Mouse (Mus musculus) intestine, embryonic 14.5 days (tissue): ENCODE data around the gene Gm4792. TPM values are rescaled to one million over a fixed set of nuclear protein-coding genes. Genes with fewer than 3 reads are reported as not detected.

Source experiments
- ATAC-seq: fragments of 200-750 bp; cut with Nextera tagmentation; replicated peaks from 2 replicates; pipeline ENCODE4 v1.8.0; 2017; ENCODE audit warnings: low read depth, moderate number of reproducible peaks, moderate TSS enrichment, moderate library complexity; ENCODE audit not compliant: low FRiP score, low TSS enrichment
- DNase-seq: peaks from one replicate; pipeline ENCODE4 v3.0.0-alpha.2; 2018; ENCODE audit warnings: low spot score
- H3K27ac ChIP-seq: fragments of 300-500 bp; sonication (generic); 2 replicates; pipeline ENCODE4 v1.5.1; 2014; ENCODE audit warnings: low read depth, mild to moderate bottlenecking, control low read depth
- H3K27me3 ChIP-seq: fragments of 300-500 bp; sonication (generic); replicated peaks from 2 replicates; pipeline ENCODE4 v1.6.1; 2014; ENCODE audit warnings: low read length, control low read depth; ENCODE audit not compliant: control insufficient read depth, insufficient read depth
- H3K36me3 ChIP-seq: fragments of 300-500 bp; sonication (generic); 2 replicates; pipeline ENCODE4 v1.6.1; 2014; ENCODE audit warnings: low read length, control low read depth; ENCODE audit not compliant: control insufficient read depth, insufficient read depth
- H3K4me1 ChIP-seq: fragments of 300-500 bp; sonication (generic); replicated peaks from 2 replicates; pipeline ENCODE4 v1.6.1; 2014; ENCODE audit warnings: low read length, control low read depth, mixed read lengths; ENCODE audit not compliant: control insufficient read depth, insufficient read depth
- H3K4me2 ChIP-seq: fragments of 300-500 bp; sonication (generic); 2 replicates; pipeline ENCODE4 v1.6.1; 2014; ENCODE audit warnings: low read length
- H3K4me3 ChIP-seq: fragments of 300-500 bp; sonication (generic); 2 replicates; pipeline ENCODE4 v1.5.1; 2014; ENCODE audit warnings: low read depth, low read length, control low read depth, mixed read lengths
- H3K9ac ChIP-seq: fragments of 300-500 bp; sonication (generic); 2 replicates; pipeline ENCODE4 v1.6.1; 2014; ENCODE audit warnings: mild to moderate bottlenecking, low read length
- H3K9me3 ChIP-seq: fragments of 300-500 bp; sonication (generic); 2 replicates; pipeline ENCODE4 v1.6.1; 2016; ENCODE audit warnings: low read length, control low read depth; ENCODE audit not compliant: control insufficient read depth
- WGBS: fragments of 180-500 bp; shearing (Covaris S2); extraction: QIAGEN DNeasy Blood & Tissue Kit; methylation state at CpG from one replicate; pipeline ENCODE4 v1.1.7; 2014; 5-methylcytosine and 5-hydroxymethylcytosine counted together
- polyA plus RNA-seq: library from polyadenylated mRNA; unstranded; fragments of >200 nt; fragmentation: Nextera tagmentation; extraction: Ambion mirVana; gene quantifications from 2 replicates; pipeline ENCODE4 v1.2.1, GENCODE M21; 2014

Gm4792 gene
- polyA plus RNA-seq, 1 experiment from 2014 or later: not detected

DNA sequence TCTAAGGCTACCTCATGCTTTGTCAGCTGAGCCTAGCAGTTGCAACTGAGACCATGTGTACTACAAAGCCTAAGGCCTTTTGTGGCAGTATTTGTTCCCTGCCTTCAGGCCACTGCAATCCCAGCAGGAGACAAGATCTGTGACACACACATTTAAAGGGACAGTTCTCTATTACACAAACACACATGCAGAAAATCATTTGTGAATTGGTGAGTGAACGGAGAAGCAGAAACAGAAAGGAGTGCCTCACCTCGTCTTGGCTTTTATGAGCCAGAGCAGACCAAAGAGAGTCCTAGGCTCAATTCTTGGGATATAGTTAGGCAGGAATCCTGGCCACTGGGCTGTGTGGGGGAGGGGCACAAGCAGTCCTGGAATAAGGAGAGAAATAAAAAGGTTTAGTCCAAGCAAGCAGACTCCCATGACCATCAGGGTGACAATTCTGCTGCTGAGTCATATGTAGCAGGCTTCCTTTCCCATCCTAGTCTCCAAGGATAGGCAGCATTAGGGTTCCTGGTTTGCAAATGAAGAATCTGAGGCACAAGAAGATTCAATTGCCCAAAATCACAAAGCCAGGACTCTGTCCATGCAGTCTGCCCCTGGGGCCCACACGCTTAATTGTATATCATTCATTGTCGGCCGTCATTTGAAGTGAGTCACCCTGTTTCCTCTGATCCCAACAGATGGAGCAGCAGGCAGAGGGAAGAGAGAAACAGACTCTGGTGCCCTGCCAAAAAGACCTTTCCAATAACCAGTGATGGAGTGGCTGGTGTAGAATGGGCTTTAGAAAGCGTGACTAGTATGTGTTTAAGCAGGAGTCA is 3.4 kb downstream of the Gm4792 start:
- WGBS: 51% methylated on average over 6 of the region's 6 CpGs
- no peak for DNase-seq

DNA sequence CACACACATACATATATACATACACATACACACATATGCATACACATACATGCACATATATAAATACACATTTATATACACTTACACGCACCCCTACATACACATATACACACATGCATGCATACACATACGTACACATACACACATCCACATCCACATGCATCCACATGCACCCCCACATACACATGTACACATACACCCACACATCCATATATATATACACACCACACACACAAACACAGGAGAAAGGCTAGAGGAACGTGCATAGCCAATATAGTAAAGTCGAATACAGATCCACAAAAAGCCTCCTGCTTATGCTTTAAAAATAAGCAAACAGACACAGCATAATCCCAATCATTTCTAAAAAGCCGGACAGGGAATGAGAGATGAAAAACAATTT is 4.1 kb downstream of the Gm4792 start:
- H3K4me3 ChIP-seq: no peak overlapping the region
- H3K36me3 ChIP-seq: no peaks in the 10 kb centered on the region
- no peak overlapping the region for H3K4me2 ChIP-seq
- H3K4me1 ChIP-seq: no peaks in the 10 kb centered on the region
- H3K9ac ChIP-seq: no peak overlapping the region
- ATAC-seq: no peak
- H3K9me3 ChIP-seq: no peaks in the 10 kb centered on the region
- no peak for DNase-seq
- H3K27ac ChIP-seq: no peak overlapping the region
- WGBS: 81% methylated on average over 5 of the region's 5 CpGs
- H3K27me3 ChIP-seq: no peaks in the 10 kb centered on the region

More for the DNA sequence above, 3.4 kb downstream of the Gm4792 start:
- H3K27ac ChIP-seq: no peak overlapping the region
- no peak overlapping the region for H3K4me3 ChIP-seq
- no peak overlapping the region for H3K4me2 ChIP-seq
- no peak for ATAC-seq
- H3K27me3 ChIP-seq: no peaks in the 10 kb centered on the region
- H3K36me3 ChIP-seq: no peaks in the 10 kb centered on the region
- no peak overlapping the region for H3K9ac ChIP-seq
- H3K4me1 ChIP-seq: no peaks in the 10 kb centered on the region
- H3K9me3 ChIP-seq: no peaks in the 10 kb centered on the region

DNA sequence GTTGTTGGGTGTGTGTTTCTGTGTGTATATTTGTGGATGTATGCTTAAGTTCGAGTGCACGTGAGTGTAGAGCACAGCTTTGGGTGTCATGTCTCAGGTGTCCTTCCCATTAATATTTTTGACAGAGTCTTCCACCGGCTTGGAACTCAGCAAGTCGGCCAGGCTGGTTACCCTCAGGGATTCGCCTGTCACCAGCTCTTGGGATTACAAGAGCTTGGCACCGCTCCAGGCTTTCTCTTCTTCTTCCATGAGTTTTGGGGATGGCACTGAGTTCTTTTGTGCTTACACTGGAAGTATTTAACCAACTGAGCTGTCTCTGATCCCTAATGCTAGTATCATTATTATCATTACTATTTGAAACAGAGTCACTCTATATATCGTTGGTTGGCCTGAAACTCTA is 15.7 kb downstream of the Gm4792 start:
- no peak overlapping the region for H3K9ac ChIP-seq
- 84% methylated on average over 7 of the region's 7 CpGs for WGBS
- no peak overlapping the region for H3K4me2 ChIP-seq
- ATAC-seq (no peak), DNase-seq (no peak)
- no peak overlapping the region for H3K4me3 ChIP-seq
- no peaks in the 10 kb centered on the region for H3K4me1 ChIP-seq
- H3K27me3 ChIP-seq: no peaks in the 10 kb centered on the region
- no peaks in the 10 kb centered on the region for H3K9me3 ChIP-seq
- H3K36me3 ChIP-seq: no peaks in the 10 kb centered on the region
- no peak overlapping the region for H3K27ac ChIP-seq

DNA sequence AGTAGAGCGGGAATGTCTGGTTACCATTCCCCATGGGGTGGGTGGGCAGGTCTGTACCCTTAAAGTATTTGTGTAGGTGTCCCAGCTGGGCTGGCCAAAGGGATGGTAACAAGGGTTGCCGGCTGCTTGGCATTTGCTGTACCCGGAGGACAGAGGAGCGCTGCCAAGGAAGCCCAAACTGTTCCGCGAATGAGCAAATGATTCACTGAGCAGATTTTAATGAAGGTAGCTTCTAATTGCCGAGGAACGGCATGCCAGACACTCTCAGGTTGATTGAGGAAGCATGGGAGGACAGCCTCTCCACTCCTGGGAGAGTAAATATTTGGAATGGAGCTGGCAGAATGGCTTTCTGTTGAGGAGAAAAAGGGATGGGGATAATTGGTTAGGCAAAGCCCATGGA is 16.3 kb downstream of the Gm4792 start:
- Histone ChIP-seq H3K4me1 (no peaks in the 10 kb centered on the region), H3K9ac (no peak overlapping the region), H3K27ac (no peak overlapping the region), H3K4me2 (no peak overlapping the region), H3K4me3 (no peak overlapping the region), H3K36me3 (no peaks in the 10 kb centered on the region), H3K9me3 (no peaks in the 10 kb centered on the region), H3K27me3 (no peaks in the 10 kb centered on the region)
- DNase-seq: no peak
- 65% methylated on average over 8 of the region's 8 CpGs for WGBS
- ATAC-seq: no peak

DNA sequence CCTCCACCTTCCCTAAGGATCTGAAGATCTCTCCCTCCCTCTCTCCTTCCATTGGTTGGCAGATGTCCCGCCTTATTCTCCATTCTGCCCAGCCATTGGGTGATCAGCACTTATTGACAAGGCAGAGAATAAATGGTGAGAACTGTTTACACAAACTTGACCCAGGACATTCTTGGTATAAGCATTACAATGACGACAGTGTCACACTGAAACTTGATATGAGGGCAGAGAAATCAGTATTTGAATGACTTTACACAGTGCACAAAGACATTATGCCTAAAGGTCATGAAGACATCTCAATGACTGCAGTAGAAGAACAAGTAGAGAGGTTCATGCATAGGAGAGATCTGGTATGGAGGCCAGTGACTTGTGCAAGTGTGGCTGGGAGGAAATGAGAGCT is 22.0 kb downstream of the Gm4792 start:
- Histone ChIP-seq H3K4me1 (no peaks in the 10 kb centered on the region), H3K9ac (no peak overlapping the region), H3K27me3 (no peaks in the 10 kb centered on the region), H3K4me3 (no peak overlapping the region), H3K36me3 (no peaks in the 10 kb centered on the region), H3K27ac (no peak overlapping the region), H3K9me3 (no peaks in the 10 kb centered on the region), H3K4me2 (no peak overlapping the region)
- ATAC-seq (no peak), DNase-seq (no peak)
- WGBS: 47% methylated on average over 2 of the region's 2 CpGs

DNA sequence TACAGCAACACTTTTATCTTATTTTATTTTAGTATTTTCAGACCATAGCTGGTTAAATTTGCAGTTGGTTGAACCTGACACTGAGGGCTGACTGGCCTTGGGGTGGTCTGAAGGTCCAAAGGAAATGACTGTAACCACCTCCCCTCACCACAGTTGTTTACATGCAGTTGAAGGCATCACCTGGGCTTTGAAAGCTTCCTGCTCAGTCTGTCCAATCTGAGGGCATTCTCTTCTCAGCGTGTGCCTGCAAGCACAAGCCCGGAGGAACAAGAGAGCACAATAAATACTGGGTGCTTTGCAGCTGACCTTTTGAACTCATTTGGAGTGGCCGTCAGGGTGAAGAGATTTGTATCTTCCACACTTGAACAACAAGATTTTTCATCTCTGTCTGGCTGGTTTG is 23.2 kb downstream of the Gm4792 start:
- Histone ChIP-seq H3K9ac (no peak overlapping the region), H3K4me2 (no peak overlapping the region), H3K27ac (no peak overlapping the region), H3K4me3 (no peak overlapping the region), H3K36me3 (no peaks in the 10 kb centered on the region), H3K4me1 (no peaks in the 10 kb centered on the region), H3K27me3 (no peaks in the 10 kb centered on the region), H3K9me3 (no peaks in the 10 kb centered on the region)
- DNase-seq (no peak), ATAC-seq (no peak)
- 6% methylated on average over 3 of the region's 3 CpGs for WGBS

DNA sequence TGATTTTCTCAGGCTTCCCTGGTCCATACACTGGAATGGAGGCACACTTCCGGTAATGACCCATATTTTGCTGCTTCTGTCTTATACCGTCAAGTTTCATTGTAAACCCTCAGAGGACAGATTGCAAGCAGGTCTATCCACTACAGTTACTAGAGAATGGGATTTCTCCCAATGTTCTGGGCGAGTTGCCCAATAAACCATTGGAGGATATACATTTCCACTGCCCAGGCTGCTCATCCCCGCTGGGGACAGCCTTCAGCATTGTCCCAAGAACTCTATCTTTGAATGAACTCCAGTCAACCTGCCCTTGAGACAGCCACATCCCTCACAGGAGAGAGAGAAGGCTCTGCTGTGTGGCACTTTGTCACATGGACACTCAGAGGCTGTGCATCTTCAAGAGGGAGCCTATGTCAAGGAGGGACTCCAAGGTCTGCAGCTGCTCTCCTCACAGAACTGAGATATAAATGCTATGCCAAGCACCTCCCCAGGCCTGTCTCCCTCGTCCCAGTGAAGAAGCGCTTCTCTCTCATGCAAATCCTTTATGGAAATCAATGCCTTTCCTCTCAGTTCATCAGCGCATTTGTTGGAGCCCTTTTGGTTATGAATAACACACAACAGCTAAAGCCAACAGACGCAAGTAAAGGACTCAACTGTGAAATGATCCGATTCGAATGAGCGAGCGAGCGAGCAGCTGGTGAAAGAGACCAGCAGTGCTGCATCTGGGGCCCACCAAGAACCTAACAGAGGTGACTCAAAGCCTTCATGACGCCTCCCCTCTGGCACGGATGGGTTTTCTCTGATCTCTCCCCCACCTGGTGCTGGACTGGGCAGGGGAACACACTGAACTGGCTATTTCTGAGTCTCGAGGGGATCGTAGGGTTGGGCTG is 32.6 kb downstream of the Gm4792 start:
- H3K4me2 ChIP-seq: no peak overlapping the region
- no peaks in the 10 kb centered on the region for H3K9me3 ChIP-seq
- ATAC-seq: no peak
- no peak overlapping the region for H3K9ac ChIP-seq
- no peak overlapping the region for H3K4me3 ChIP-seq
- no peaks in the 10 kb centered on the region for H3K27me3 ChIP-seq
- H3K36me3 ChIP-seq: no peaks in the 10 kb centered on the region
- 76% methylated on average over 17 of the region's 17 CpGs for WGBS
- no peak for DNase-seq
- no peaks in the 10 kb centered on the region for H3K4me1 ChIP-seq
- no peak overlapping the region for H3K27ac ChIP-seq

DNA sequence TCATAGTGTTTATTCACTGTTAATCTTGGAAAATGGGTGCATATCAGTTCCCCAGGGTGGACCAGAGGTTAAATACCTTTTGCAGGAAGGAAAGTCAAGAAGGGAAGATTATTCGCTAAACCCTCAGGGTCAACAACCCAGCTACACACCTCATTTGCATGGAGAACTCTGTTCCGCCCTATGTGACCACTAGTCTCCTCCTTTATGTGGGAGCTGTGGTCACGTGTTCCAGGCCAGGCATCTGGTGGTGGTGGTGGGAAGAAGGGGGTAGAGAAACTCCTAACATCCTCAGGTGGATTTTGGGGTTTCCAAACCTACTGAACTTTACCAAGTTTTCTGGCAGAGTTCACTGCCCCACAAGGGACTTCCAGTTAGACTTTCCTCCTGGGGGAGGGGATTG is 35.3 kb downstream of the Gm4792 start:
- Histone ChIP-seq H3K27me3 (no peaks in the 10 kb centered on the region), H3K4me2 (no peak overlapping the region), H3K36me3 (no peaks in the 10 kb centered on the region), H3K27ac (no peak overlapping the region), H3K9ac (no peak overlapping the region), H3K4me3 (no peak overlapping the region), H3K4me1 (no peaks in the 10 kb centered on the region), H3K9me3 (no peaks in the 10 kb centered on the region)
- no peak for DNase-seq
- WGBS: 73% methylated on average over 3 of the region's 3 CpGs
- ATAC-seq: no peak
